Mouse (Mus musculus): Measurements from ENCODE around the gene Prickle4.
A peak's percentile ranks its signal among the peaks of the same experiment; 100 is the strongest.

Prickle4 gene

DNA sequence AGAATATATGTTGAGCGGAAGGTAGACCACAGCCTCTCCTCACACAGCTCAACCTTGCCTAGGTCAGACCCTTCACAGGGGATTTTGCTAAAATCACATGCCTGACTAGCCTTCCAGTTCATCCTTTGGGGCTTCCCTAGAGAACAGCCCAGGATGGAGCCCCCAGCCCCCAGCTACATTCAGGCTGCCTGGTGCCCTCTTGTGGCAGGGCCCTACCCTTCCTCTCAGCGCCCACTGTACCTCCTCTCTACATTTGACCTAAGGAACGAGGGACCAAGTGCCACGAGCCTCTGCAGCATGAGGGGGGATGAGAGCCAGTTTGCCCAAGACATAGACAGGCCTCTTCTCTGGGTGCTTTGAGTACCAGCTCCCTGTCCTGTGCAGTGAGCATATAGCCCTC lies 10.2 kb upstream of the Prickle4 start:
- DNase-seq: peak; percentile 61

DNA sequence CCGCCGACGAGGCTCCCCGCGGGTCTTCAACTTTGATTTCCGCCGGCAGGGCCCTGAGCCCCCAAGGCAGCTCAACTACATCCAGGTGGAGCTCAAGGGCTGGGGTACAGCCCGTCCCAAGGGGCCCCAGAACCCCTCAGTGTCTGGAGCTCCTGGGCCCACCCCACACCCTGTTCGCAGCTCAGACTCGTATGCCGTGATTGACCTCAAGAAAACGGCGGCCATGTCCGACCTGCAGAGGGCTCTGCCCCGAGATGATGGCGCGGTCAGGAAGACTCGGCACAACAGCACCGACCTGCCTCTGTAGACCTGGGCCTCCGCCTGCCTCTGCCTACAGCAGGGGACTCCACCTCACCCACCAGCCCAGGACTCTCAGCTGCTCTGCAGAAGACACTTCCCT lies 9.0 kb upstream of the Prickle4 start:
- no peak for DNase-seq

DNA sequence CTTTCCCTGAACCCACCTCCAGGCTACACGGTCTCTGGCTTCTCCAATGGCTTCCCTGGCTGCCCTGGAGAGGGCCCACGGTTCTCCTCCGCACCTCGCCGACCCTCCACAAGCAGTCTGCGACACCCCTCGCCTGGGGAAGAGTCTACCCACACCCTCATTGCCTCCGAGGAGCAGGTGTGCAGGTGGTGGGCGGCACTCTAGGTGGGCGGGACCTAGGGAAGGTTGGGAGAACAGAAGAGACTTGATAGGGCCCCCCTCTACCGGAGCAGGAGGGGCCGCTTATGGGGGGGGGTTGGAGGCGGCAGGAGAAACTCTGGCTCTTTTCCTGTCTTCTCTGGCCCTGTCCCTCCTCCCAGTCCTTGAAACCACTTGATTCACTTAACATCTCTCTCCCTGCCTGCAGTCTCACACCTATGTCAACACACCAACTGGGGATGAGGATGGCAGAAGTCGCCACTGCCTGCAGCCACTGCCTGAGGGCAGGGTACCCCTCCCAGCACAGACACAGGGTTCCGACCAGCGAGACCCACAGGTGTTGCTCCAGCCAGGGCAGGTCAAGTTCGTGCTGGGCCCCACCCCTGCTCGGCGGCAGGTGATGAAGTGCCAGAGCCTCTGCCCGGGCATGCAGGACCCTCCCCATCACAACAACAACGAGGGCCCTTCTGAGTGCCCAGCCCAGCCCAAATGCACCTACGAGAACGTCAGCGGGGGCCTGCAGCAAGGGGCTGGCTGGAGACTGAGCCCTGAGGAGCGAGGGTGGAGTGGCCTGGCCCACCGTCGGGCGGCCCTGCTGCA lies 8.2 kb upstream of the Prickle4 start:
- no peak for DNase-seq

DNA sequence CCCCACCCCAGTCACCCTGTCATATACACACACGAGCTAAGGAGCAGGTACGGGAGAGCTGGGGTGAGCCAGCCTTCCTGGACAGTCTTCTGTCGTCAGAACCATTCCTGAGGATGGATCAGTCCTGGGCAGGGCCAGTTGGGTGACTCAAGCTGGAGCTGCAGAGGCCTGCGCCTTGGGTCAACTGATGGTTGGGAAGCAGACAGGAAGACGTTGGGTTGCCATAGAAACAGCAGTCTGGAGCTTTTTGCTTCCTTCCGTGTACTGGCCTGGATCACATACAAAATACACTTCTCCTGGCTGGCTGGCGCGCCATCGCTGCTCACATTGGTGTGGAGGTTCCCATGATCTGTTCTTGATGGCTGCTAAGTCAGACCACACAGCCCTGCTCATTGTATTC lies 7.3 kb upstream of the Prickle4 start:
- no peak for DNase-seq

- no peak for DNase-seq
Observed at GRCm38 (mm10) chr17:47699055-47699454, 4.5 kb upstream of the Prickle4 start.

DNA sequence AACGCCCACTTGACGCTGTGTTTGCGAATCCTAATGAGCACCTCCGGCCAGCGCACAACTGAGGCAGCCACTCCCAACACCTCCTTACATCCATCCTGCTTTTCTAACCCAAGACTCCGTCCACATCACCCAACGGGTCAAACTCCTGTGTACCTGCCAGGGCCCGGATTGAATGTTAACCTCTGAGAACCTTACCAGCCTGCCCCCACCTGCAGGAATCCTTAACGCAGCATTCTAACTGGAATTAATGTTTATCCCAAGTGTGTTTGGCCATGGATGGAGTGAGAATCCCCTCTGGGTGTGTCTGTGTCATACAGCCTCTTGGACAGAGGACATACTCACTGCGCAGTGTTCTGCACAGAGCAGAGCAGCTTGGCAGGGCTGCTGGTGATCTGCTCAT lies 3.6 kb upstream of the Prickle4 start:
- DNase-seq: no peak

- DNase-seq: no peak
Observed at GRCm38 (mm10) chr17:47695337-47695710, 788 bp upstream of the Prickle4 start.

GRCm38 (mm10) chr17:47694442-47694502 lies 264 bp downstream of the Prickle4 start, which contains the start of gene Gm21981:
Gm21981 (minus strand) TSS chr17:47694455.
- DNase-seq: no peak

DNA sequence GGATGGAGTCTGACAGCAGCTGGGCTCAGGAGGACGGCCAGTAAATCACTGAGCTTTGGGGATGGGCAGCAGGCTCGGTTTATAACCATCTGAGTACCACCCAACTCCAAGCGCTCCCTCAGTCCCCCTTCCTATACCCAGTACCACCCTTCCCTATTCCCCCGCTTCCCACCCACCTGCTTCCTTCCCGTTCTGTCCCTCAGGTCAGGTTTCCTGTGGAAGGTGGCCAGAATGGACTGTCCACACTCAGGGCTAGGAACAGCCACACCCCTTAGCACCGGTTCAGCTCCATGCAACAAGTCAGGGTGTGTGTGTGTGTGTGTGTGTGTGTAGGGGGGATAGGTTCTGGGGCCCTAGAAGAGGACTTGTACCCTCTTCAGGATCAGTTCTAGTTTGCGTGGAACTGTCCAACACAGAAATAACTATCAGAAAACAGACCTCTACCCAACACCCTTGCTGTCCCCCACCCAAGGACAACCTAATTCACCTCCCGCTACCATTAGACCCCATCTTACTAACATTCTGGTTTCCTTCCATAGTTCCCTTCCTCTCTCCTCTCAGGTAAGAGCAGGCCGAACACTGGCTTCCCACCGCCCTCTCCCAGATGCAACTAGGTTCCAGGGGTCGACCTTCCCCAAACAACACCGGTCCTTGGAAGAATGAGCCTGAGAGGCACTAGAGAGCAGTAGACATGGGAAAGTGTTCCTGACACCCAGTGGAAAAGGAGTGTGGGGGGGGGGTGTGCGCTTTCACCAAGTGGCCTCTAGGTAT lies 680 bp downstream of the Prickle4 start:
- no peak for DNase-seq

- DNase-seq: no peak
Observed at GRCm38 (mm10) chr17:47691650-47692049, 2.9 kb downstream of the Prickle4 start.

GRCm38 (mm10) chr17:47689894-47690293 lies 4.6 kb downstream of the Prickle4 start:
- no peak for DNase-seq

- DNase-seq: peak; percentile 75
Observed at GRCm38 (mm10) chr17:47688608-47689575, 5.6 kb downstream of the Prickle4 start, which contains the start of gene Frs3. Frs3 (plus strand) TSS chr17:47689030.

DNA sequence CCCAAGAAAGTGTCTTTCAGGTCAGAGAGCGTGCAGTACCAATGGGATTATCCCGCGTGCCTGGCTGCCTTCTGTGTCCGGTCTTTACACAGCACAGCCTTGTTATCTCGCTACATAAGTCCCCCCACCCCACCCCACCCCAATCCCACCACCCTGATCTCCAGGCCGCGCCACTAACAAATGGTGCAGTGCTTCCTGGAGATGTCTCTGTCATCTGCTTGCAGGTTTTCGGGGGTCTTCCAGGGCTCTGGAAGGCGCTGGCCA lies 6.3 kb downstream of the Prickle4 start, which contains the start of gene Tomm6:
Gene Tomm6 (minus strand): TSS at position 43 of the 264 bp plus-strand sequence.
- DNase-seq: no peak

GRCm38 (mm10) chr17:47687409-47688343 lies 6.9 kb downstream of the Prickle4 start:
- peak; percentile 96 for DNase-seq

GRCm38 (mm10) chr17:47682836-47683235 lies 11.7 kb downstream of the Prickle4 start:
- no peak for DNase-seq

DNA sequence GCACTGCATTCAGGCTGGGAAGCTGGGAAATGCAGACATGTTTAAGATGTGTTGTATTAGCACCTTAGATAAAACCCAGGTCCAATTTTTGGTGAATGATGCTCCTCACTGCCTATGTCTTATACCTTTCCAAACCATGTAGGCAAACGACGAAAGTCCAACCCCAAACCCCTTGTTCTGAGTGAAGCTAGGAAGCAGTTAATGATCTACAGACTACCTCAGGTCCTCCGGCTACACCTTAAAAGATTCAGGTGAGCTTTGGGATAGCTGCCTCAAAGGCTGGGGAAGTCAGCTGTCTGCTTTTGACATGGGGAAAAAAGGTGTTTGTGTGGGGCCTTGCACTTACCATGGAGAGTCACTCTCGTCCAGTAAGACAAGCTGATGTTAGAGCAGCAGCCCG lies 15.8 kb downstream of the Prickle4 start:
- DNase-seq: no peak

DNA sequence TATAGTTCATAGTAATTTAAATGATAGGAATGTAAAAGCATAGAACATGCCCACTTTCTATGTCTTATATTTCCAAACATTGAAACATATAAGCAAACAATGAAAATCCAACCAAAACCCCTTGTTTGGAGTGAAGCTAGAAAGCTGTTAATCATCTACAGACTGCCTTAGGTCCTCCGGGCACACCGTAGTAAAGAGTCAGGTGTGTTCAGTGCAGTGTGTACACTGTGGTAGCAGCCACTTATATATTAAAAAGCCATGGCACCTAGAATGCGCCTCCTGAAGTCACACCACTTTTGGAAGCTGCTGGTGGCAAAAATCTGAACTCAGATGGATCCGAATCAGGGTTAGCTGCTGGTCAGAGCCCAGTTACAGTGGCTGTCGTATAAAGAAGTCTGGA lies 16.3 kb downstream of the Prickle4 start:
- DNase-seq: no peak

- DNase-seq: peak; percentile 71
Observed at GRCm38 (mm10) chr17:47676581-47676980, 18.0 kb downstream of the Prickle4 start.

- DNase-seq: no peak
Observed at GRCm38 (mm10) chr17:47672311-47673111, 22.0 kb downstream of the Prickle4 start.

- DNase-seq: no peak
Observed at GRCm38 (mm10) chr17:47671988-47672310, 22.6 kb downstream of the Prickle4 start.

DNA sequence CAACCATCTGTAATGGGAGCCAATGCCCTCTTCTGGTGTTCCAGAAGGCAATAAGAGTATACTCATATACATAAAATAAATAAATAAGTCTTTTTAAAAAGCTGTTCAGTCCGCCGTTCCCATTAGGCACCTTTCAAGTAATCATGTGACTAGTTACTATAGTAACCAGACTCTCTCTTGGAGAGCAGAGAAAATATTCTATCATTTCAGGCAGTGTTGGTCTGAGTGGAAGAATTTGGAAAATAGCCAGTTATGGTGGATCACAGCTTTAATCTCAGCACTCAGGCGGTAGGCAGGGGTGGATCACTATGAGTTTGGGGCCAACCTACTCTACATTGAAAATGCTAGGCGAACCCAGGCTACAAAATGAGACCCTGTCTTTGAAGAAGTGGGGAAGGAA lies 25.4 kb downstream of the Prickle4 start:
- DNase-seq: no peak

- no peak for DNase-seq
Observed at GRCm38 (mm10) chr17:47664474-47664873, 30.1 kb downstream of the Prickle4 start.

Data from thymus, postnatal 4 days (tissue).